Mouse (Mus musculus): ENCODE results near the gene Xrcc4. TPM values are rescaled to one million over a fixed set of nuclear protein-coding genes. Genes with fewer than 3 reads are reported as not detected.
A peak's percentile ranks its signal among the peaks of the same experiment; 100 is the strongest.
"Not testable (repeated sequence)": the region's sequence is repeated elsewhere in the genome, so short reads cannot be mapped to it uniquely, and the experiment has no call there.

Xrcc4 gene
- polyA plus RNA-seq, 1 experiment from 2014 or later: 13.6 TPM

- WGBS: 71% methylated on average over 1 of the region's 1 CpGs
- H3K4me3 ChIP-seq (ENCODE audit: low read depth, low read length): no peak overlapping the region
- ATAC-seq (replicated peaks; ENCODE audit: insufficient number of reproducible peaks, low FRiP score, low TSS enrichment, low read depth): no peak
- no peak overlapping the region for H3K27ac ChIP-seq (replicated peaks; ENCODE audit: low read depth, low read length)
- H3K9me3 ChIP-seq (replicated peaks; ENCODE audit: control insufficient read depth, low read length): no peaks in the 10 kb centered on the region
- H3K9ac ChIP-seq (replicated peaks; ENCODE audit: low read length): no peak overlapping the region
- DNase-seq (ENCODE audit: low spot score): no peak
- no peaks in the 10 kb centered on the region for H3K27me3 ChIP-seq (ENCODE audit: control insufficient read depth, insufficient read depth, low read length)
- no peaks in the 10 kb centered on the region for H3K4me1 ChIP-seq (ENCODE audit: control insufficient read depth, insufficient read depth, low read length)
- no peak overlapping the region for H3K4me2 ChIP-seq (ENCODE audit: low read depth, low read length)
- no peaks in the 10 kb centered on the region for H3K36me3 ChIP-seq (replicated peaks; ENCODE audit: control insufficient read depth, insufficient read depth, low read depth, low read length)
These were observed 322.9 kb downstream of the Xrcc4 start for GRCm38 (mm10) chr13:89766551-89766950.

GRCm38 (mm10) chr13:89765966-89766365, 323.4 kb downstream of the Xrcc4 start:
- Histone ChIP-seq H3K36me3 (replicated peaks; ENCODE audit: control insufficient read depth, insufficient read depth, low read depth, low read length) (no peaks in the 10 kb centered on the region), H3K9ac (replicated peaks; ENCODE audit: low read length) (no peak overlapping the region), H3K27ac (replicated peaks; ENCODE audit: low read depth, low read length) (no peak overlapping the region), H3K4me1 (ENCODE audit: control insufficient read depth, insufficient read depth, low read length) (no peaks in the 10 kb centered on the region), H3K27me3 (ENCODE audit: control insufficient read depth, insufficient read depth, low read length) (no peaks in the 10 kb centered on the region), H3K9me3 (replicated peaks; ENCODE audit: control insufficient read depth, low read length) (no peaks in the 10 kb centered on the region), H3K4me3 (ENCODE audit: low read depth, low read length) (no peak overlapping the region), H3K4me2 (ENCODE audit: low read depth, low read length) (no peak overlapping the region)
- WGBS: 95% methylated on average over 3 of the region's 3 CpGs
- no peak for DNase-seq (ENCODE audit: low spot score)
- ATAC-seq (replicated peaks; ENCODE audit: insufficient number of reproducible peaks, low FRiP score, low TSS enrichment, low read depth): no peak

GRCm38 (mm10) chr13:89762339-89762738, 327.1 kb downstream of the Xrcc4 start:
- no peaks in the 10 kb centered on the region for H3K9me3 ChIP-seq (replicated peaks; ENCODE audit: control insufficient read depth, low read length)
- no peak overlapping the region for H3K4me2 ChIP-seq (ENCODE audit: low read depth, low read length)
- H3K9ac ChIP-seq (replicated peaks; ENCODE audit: low read length): no peak overlapping the region
- H3K27ac ChIP-seq (replicated peaks; ENCODE audit: low read depth, low read length): no peak overlapping the region
- H3K27me3 ChIP-seq (ENCODE audit: control insufficient read depth, insufficient read depth, low read length): no peaks in the 10 kb centered on the region
- no peak overlapping the region for H3K4me3 ChIP-seq (ENCODE audit: low read depth, low read length)
- DNase-seq (ENCODE audit: low spot score): no peak
- H3K36me3 ChIP-seq (replicated peaks; ENCODE audit: control insufficient read depth, insufficient read depth, low read depth, low read length): no peaks in the 10 kb centered on the region
- ATAC-seq (replicated peaks; ENCODE audit: insufficient number of reproducible peaks, low FRiP score, low TSS enrichment, low read depth): no peak
- no peaks in the 10 kb centered on the region for H3K4me1 ChIP-seq (ENCODE audit: control insufficient read depth, insufficient read depth, low read length)
- 59% methylated on average over 3 of the region's 3 CpGs for WGBS

GRCm38 (mm10) chr13:89756347-89756746, 333.1 kb downstream of the Xrcc4 start:
- Histone ChIP-seq H3K4me2 (ENCODE audit: low read depth, low read length) (no peak overlapping the region), H3K4me3 (ENCODE audit: low read depth, low read length) (no peak overlapping the region), H3K27ac (replicated peaks; ENCODE audit: low read depth, low read length) (no peak overlapping the region), H3K4me1 (ENCODE audit: control insufficient read depth, insufficient read depth, low read length) (no peaks in the 10 kb centered on the region), H3K27me3 (ENCODE audit: control insufficient read depth, insufficient read depth, low read length) (no peaks in the 10 kb centered on the region), H3K9me3 (replicated peaks; ENCODE audit: control insufficient read depth, low read length) (no peaks in the 10 kb centered on the region), H3K9ac (replicated peaks; ENCODE audit: low read length) (no peak overlapping the region), H3K36me3 (replicated peaks; ENCODE audit: control insufficient read depth, insufficient read depth, low read depth, low read length) (no peaks in the 10 kb centered on the region)
- DNase-seq (ENCODE audit: low spot score) (no peak), ATAC-seq (replicated peaks; ENCODE audit: insufficient number of reproducible peaks, low FRiP score, low TSS enrichment, low read depth) (no peak)

- H3K36me3 ChIP-seq (replicated peaks; ENCODE audit: control insufficient read depth, insufficient read depth, low read depth, low read length); DNase-seq (ENCODE audit: low spot score); H3K4me1 ChIP-seq (ENCODE audit: control insufficient read depth, insufficient read depth, low read length); H3K9ac ChIP-seq (replicated peaks; ENCODE audit: low read length); H3K27ac ChIP-seq (replicated peaks; ENCODE audit: low read depth, low read length); H3K9me3 ChIP-seq (replicated peaks; ENCODE audit: control insufficient read depth, low read length); H3K4me3 ChIP-seq (ENCODE audit: low read depth, low read length); H3K27me3 ChIP-seq (ENCODE audit: control insufficient read depth, insufficient read depth, low read length); H3K4me2 ChIP-seq (ENCODE audit: low read depth, low read length); ATAC-seq (replicated peaks; ENCODE audit: insufficient number of reproducible peaks, low FRiP score, low TSS enrichment, low read depth): not testable (repeated sequence)
- 24% methylated on average over 3 of the region's 3 CpGs for WGBS
These were observed 338.8 kb downstream of the Xrcc4 start for GRCm38 (mm10) chr13:89750562-89750961.

GRCm38 (mm10) chr13:89743201-89743600, 346.2 kb downstream of the Xrcc4 start:
- H3K4me3 ChIP-seq (ENCODE audit: low read depth, low read length): peak overlapping the region; percentile 63
- 5% methylated on average over 8 of the region's 8 CpGs for WGBS
- no peaks in the 10 kb centered on the region for H3K9me3 ChIP-seq (replicated peaks; ENCODE audit: control insufficient read depth, low read length)
- H3K9ac ChIP-seq (replicated peaks; ENCODE audit: low read length): no peak overlapping the region
- no peaks in the 10 kb centered on the region for H3K4me1 ChIP-seq (ENCODE audit: control insufficient read depth, insufficient read depth, low read length)
- no peaks in the 10 kb centered on the region for H3K27me3 ChIP-seq (ENCODE audit: control insufficient read depth, insufficient read depth, low read length)
- peak overlapping the region; percentile 80 for H3K4me2 ChIP-seq (ENCODE audit: low read depth, low read length)
- ATAC-seq (replicated peaks; ENCODE audit: insufficient number of reproducible peaks, low FRiP score, low TSS enrichment, low read depth) (no peak), DNase-seq (ENCODE audit: low spot score) (peak; percentile 18)
- no peak overlapping the region for H3K27ac ChIP-seq (replicated peaks; ENCODE audit: low read depth, low read length)
- no peaks in the 10 kb centered on the region for H3K36me3 ChIP-seq (replicated peaks; ENCODE audit: control insufficient read depth, insufficient read depth, low read depth, low read length)

GRCm38 (mm10) chr13:89742686-89743200, 346.7 kb downstream of the Xrcc4 start:
- H3K9ac ChIP-seq (replicated peaks; ENCODE audit: low read length): peak overlapping the region; percentile 82
- peak; percentile 60 for DNase-seq (ENCODE audit: low spot score)
- WGBS: 1% methylated on average over 15 of the region's 15 CpGs
- H3K4me3 ChIP-seq (ENCODE audit: low read depth, low read length): peak overlapping the region; percentile 63
- peak overlapping the region; percentile 81; the same call in 1 of the 2 replicates for H3K27ac ChIP-seq (replicated peaks; ENCODE audit: low read depth, low read length)
- peak overlapping the region; percentile 80 for H3K4me2 ChIP-seq (ENCODE audit: low read depth, low read length)
- ATAC-seq (replicated peaks; ENCODE audit: insufficient number of reproducible peaks, low FRiP score, low TSS enrichment, low read depth): no peak; the same call in 1 of the 2 replicates
- no peaks in the 10 kb centered on the region for H3K36me3 ChIP-seq (replicated peaks; ENCODE audit: control insufficient read depth, insufficient read depth, low read depth, low read length)
- H3K4me1 ChIP-seq (ENCODE audit: control insufficient read depth, insufficient read depth, low read length): no peaks in the 10 kb centered on the region
- H3K27me3 ChIP-seq (ENCODE audit: control insufficient read depth, insufficient read depth, low read length): no peaks in the 10 kb centered on the region
- no peaks in the 10 kb centered on the region for H3K9me3 ChIP-seq (replicated peaks; ENCODE audit: control insufficient read depth, low read length)

- under 1% methylated on average over 40 of the region's 40 CpGs for WGBS
- peak; percentile 87 for DNase-seq (ENCODE audit: low spot score)
- Histone ChIP-seq H3K9ac (replicated peaks; ENCODE audit: low read length) (peak within 1 kb of the TSS; percentile 82), H3K27ac (replicated peaks; ENCODE audit: low read depth, low read length) (peak within 1 kb of the TSS; percentile 81), H3K4me1 (ENCODE audit: control insufficient read depth, insufficient read depth, low read length) (no peaks in the 10 kb centered on the region), H3K4me2 (ENCODE audit: low read depth, low read length) (peak within 1 kb of the TSS; percentile 80), H3K9me3 (replicated peaks; ENCODE audit: control insufficient read depth, low read length) (no peaks in the 10 kb centered on the region), H3K4me3 (ENCODE audit: low read depth, low read length) (peak within 1 kb of the TSS; percentile 63), H3K36me3 (replicated peaks; ENCODE audit: control insufficient read depth, insufficient read depth, low read depth, low read length) (no peaks in the 10 kb centered on the region), H3K27me3 (ENCODE audit: control insufficient read depth, insufficient read depth, low read length) (no peaks in the 10 kb centered on the region)
- ATAC-seq (replicated peaks; ENCODE audit: insufficient number of reproducible peaks, low FRiP score, low TSS enrichment, low read depth): peak; percentile 82
These were observed 347.4 kb downstream of the Xrcc4 start, which contains the start of gene Vcan for GRCm38 (mm10) chr13:89741766-89742685. Gene Vcan, minus strand, starts transcription at chr13:89742509.

All from embryonic facial prominence, embryonic 11.5 days (tissue).